Mouse (Mus musculus) forebrain, embryonic 13.5 days (tissue): ENCODE results near the gene Rab32. TPM values are rescaled to one million over a fixed set of nuclear protein-coding genes. Genes with fewer than 3 reads are reported as not detected.

Experiments used
- polyA plus RNA-seq: library from polyadenylated mRNA; unstranded; fragments of >200 nt; fragmentation: Nextera tagmentation; extraction: Ambion mirVana; gene quantifications from 2 replicates; pipeline ENCODE4 v1.2.1, GENCODE M21; 2015

The Rab32 gene
- polyA plus RNA-seq, 1 experiment from 2014 or later, result 3.7 TPM

Other genes with a start within 250 kb of the Rab32 start
- 0.09 and 0.11 TPM in 2 replicates for gene Adgb, start 85.9 kb downstream of the Rab32 start, polyA plus RNA-seq
- not detected in 2 replicates for gene Gm10944, start 123.1 kb upstream of the Rab32 start, polyA plus RNA-seq